Mouse (Mus musculus) midbrain, embryonic 16.5 days (tissue): ENCODE measurements around the gene Notum. TPM values are rescaled to one million over a fixed set of nuclear protein-coding genes. Genes with fewer than 3 reads are reported as not detected.

Source experiments
- ATAC-seq: fragments of 200-750 bp; cut with Nextera tagmentation; 2 replicates; pipeline ENCODE4 v1.8.0; 2017; ENCODE audit warnings: moderate TSS enrichment
- H3K27ac ChIP-seq: fragments of 300-500 bp; sonication (generic); 2 replicates; pipeline ENCODE4 v1.5.1; 2014; ENCODE audit warnings: mild to moderate bottlenecking, low read length, mixed read lengths
- H3K27me3 ChIP-seq: fragments of 300-500 bp; sonication (generic); 2 replicates; pipeline ENCODE4 v1.6.1; 2014; ENCODE audit warnings: low read depth, low read length, mixed read lengths; ENCODE audit not compliant: control insufficient read depth, insufficient read depth
- H3K36me3 ChIP-seq: fragments of 300-500 bp; sonication (generic); 2 replicates; pipeline ENCODE4 v1.6.1; 2014; ENCODE audit warnings: mild to moderate bottlenecking, low read length, moderate library complexity, mixed read lengths; ENCODE audit not compliant: control insufficient read depth, insufficient read depth
- H3K4me1 ChIP-seq: fragments of 300-500 bp; sonication (generic); 2 replicates; pipeline ENCODE4 v1.6.1; 2014; ENCODE audit warnings: mild to moderate bottlenecking, low read length, mixed read lengths; ENCODE audit not compliant: control insufficient read depth, insufficient read depth
- H3K4me2 ChIP-seq: fragments of 300-500 bp; sonication (generic); 2 replicates; pipeline ENCODE4 v1.6.1; 2014; ENCODE audit warnings: mild to moderate bottlenecking, low read length, mixed read lengths
- H3K4me3 ChIP-seq: fragments of 300-500 bp; sonication (generic); 2 replicates; pipeline ENCODE4 v1.5.1; 2014; ENCODE audit warnings: low read depth, mild to moderate bottlenecking, low read length, moderate library complexity, mixed read lengths
- H3K9ac ChIP-seq: fragments of 300-500 bp; sonication (generic); 2 replicates; pipeline ENCODE4 v1.6.1; 2014; ENCODE audit warnings: low read depth, low read length, mixed read lengths
- H3K9me3 ChIP-seq: fragments of 300-500 bp; sonication (generic); replicated peaks from 2 replicates; pipeline ENCODE4 v1.6.1; 2014; ENCODE audit warnings: mild to moderate bottlenecking, low read length, mixed read lengths; ENCODE audit not compliant: control insufficient read depth, poor library complexity, severe bottlenecking
- WGBS: fragments of 180-500 bp; shearing (Covaris S2); extraction: QIAGEN DNeasy Blood & Tissue Kit; methylation state at CpG from one replicate; pipeline ENCODE4 v1.1.7; 2014; 5-methylcytosine and 5-hydroxymethylcytosine counted together
- polyA plus RNA-seq: library from polyadenylated mRNA; unstranded; fragments of >200 nt; fragmentation: Nextera tagmentation; extraction: Ambion mirVana; gene quantifications from 2 replicates; pipeline ENCODE4 v1.2.1, GENCODE M21; 2015

The Notum gene
- polyA plus RNA-seq, 1 experiment from 2014 or later = 1.9 TPM

DNA sequence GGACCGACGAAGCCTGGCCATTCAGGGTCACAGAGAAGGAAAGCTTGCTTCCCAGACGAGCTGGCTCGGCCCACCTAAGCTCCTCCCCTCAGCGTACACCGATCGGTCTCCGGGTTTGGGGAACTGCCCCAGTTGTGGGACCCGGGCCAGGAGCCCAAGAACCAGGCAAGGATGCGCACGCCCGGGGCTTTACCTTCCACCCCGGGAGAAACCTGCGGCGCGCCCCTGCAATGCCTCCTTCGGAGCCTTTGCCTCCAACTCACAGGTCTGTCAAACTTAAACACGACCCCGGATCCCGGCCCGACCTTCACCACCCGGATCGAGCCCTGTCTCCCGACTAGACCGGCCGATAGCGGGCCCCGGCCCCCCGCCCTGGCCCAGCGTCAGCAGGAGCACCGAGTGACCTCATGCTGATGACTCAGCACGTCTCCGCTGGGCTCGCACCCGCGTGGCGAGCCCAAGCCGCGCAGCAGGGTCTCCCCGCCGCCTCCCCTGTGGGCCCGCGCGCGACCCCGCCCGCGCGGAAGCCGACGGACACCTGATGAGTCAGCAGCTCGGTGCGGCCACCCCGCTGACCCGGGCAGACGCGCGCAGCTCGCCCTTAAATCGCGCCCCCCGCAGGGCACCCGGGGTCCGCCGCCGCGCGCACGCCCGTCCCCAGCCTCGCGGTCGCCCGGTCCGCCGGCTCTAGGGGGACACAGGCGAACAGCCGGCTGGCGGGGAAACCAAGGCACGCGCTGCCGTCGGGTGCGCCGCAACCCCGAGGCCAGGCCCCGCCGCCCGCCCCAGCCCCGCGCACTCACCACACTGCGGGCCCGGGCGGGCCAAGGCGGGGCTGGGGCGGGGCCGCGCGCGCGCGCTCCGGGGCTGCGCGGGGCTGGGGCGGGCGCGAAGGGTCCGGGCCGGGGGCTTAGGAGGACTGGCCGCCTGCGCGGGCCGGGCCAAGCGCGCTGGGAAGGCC lies 28.1 kb downstream of the Notum start:
- H3K4me2 ChIP-seq = peak overlapping the region; percentile 93
- H3K9ac ChIP-seq = peak overlapping the region; percentile 89
- ATAC-seq = peak; percentile 80
- peaks cover 4% of the 10 kb centered on the region for H3K36me3 ChIP-seq
- WGBS = under 1% methylated on average over 107 of the region's 116 CpGs
- no peaks in the 10 kb centered on the region for H3K9me3 ChIP-seq
- peak overlapping the region; percentile 86 for H3K27ac ChIP-seq
- H3K27me3 ChIP-seq = no peaks in the 10 kb centered on the region
- H3K4me3 ChIP-seq = peak overlapping the region; percentile 93
- H3K4me1 ChIP-seq = peaks cover 29% of the 10 kb centered on the region

DNA sequence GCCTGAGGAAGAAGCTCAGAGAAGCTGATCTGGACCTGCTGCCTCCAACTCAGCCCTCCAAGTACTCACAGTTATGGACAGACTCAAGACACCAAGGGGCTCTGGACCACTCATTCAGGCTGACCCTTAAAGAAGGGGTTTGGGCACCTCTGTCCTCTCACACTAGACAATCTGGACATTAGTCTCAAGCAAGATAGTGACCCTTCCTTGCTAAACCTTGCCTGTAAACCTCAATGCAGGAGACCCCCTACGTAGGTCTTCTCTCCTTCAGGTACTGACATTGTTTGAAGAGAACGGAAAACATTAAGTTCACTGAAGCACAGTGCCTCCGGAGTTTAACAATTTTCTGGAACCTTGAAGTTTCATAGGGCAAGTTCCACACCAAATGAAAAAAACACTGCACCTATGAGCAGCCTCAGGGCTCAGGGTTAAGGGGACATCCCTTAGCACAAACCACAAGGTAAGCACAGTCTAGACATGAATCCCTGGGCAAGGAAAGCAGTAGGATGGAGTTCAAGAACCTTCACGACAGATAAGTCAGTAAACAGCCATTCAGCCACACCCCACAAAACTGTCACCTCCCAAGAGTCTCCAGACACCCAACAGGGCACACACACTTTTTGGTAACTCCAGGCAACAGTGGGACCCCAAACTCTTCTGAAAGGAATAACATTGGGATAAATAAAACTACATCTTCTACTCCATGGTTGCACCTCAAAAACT lies 29.1 kb downstream of the Notum start:
- Histone ChIP-seq H3K4me1 (peaks cover 29% of the 10 kb centered on the region), H3K27me3 (no peaks in the 10 kb centered on the region), H3K36me3 (peaks cover 6% of the 10 kb centered on the region), H3K4me3 (peak overlapping the region; percentile 93), H3K4me2 (peak overlapping the region; percentile 93), H3K9me3 (no peaks in the 10 kb centered on the region), H3K9ac (peak overlapping the region; percentile 89), H3K27ac (no peak overlapping the region)
- ATAC-seq = no peak
- WGBS = 67% methylated on average over 4 of the region's 4 CpGs

DNA sequence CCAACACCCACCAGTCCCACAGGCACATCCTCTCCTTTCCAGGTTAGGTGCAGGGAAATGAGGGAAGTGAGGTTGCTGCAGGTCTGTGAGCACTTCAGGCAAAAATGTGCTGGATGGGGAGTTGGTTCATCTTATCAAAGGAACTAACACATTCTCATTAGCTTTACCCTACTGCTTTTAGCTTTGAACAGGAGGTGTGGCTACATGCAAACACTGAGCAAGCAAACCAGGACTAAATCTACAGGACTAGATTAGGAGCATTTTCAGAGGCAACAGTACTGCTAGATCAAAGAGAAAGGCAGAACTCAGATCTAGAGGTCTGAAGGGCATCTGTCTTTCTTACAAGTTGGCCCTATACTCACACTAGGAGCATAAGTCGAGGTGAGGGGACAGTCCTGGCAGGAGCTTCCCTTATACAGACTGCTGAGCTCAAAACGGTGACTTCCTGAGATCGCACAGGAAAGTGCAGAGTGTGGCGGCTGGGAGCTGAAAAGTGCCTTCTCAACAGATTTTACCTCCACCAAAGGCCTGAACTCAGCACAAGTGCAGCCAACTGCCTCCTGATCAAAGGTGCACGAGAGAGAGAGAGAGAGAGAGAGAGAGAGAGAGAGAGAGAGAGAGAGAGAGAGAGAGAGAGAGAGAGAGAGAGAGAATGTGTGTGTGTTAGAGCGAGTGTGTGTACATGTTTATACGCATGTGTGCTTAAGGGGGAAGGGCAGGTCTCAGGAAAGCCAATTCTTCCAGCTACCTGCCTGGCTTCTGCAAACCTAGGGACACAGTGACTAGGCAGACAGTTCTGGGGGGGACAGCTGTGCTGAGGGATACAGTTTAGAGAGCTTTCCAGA lies 29.9 kb downstream of the Notum start:
- Histone ChIP-seq H3K27ac (no peak overlapping the region), H3K4me3 (no peak overlapping the region), H3K4me1 (peaks cover 29% of the 10 kb centered on the region)

DNA sequence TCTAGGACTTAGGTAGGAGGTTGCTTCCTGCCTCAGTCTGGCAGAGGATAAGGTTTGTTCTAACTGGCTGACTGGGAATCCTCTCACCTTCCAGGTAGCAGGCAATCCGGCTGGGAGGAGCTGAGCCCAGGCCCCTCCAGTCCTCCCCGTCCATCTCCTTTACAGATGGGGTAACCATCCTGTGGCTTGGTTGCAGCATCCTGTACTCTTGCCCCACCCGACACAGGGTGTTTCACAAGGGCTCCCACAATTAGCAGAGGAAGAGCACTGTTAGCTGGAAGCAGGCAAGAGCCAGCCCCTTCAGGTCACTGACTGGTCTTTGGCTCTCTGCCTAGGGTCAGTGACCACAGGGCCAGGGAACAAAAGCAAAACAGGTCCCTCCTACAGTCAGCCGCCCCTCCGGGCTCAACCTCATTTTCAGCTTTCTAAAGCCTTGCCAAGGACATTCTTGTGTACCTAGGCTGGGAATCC lies 30.5 kb downstream of the Notum start:
- peaks cover 31% of the 10 kb centered on the region for H3K4me1 ChIP-seq
- H3K4me2 ChIP-seq = no peak overlapping the region
- H3K27ac ChIP-seq = no peak overlapping the region
- ATAC-seq = no peak
- H3K9ac ChIP-seq = no peak overlapping the region
- peaks cover 6% of the 10 kb centered on the region for H3K36me3 ChIP-seq
- H3K4me3 ChIP-seq = no peak overlapping the region
- 38% methylated on average over 5 of the region's 5 CpGs for WGBS
- H3K9me3 ChIP-seq = no peaks in the 10 kb centered on the region
- H3K27me3 ChIP-seq = no peaks in the 10 kb centered on the region

More for the DNA sequence above, 29.9 kb downstream of the Notum start:
- peaks cover 6% of the 10 kb centered on the region for H3K36me3 ChIP-seq
- no peaks in the 10 kb centered on the region for H3K9me3 ChIP-seq
- 40% methylated on average over 7 of the region's 7 CpGs for WGBS
- ATAC-seq = no peak
- 0 out of 2 replicates have a peak overlapping the region, but pooled peaks have one; percentile 30 for H3K9ac ChIP-seq
- no peaks in the 10 kb centered on the region for H3K27me3 ChIP-seq
- peak overlapping the region; percentile 93; the same call in 1 of the 2 replicates for H3K4me2 ChIP-seq

DNA sequence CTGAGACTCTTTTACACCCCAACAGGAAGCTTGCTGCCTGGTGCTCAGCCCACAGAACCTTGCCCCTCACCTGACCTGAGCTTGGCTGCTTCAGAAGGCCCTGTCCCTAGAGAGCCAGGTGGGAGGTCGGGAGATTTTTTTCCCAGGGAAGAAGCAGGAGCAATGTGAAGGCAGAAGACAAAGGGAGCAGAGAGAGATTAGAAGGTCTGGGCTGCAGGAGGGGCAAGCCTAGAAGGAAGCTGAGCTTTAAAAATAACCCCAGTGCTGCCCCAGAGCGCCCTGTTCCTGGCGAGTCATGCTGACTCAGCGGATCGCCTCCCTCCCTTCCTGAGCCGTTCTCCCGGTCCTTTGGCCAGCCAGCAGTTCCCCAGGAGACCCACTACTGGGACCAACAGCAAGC lies 31.1 kb downstream of the Notum start:
- WGBS = 30% methylated on average over 7 of the region's 7 CpGs
- Histone ChIP-seq H3K36me3 (peaks cover 6% of the 10 kb centered on the region), H3K4me1 (peaks cover 35% of the 10 kb centered on the region), H3K4me2 (no peak overlapping the region), H3K9me3 (no peaks in the 10 kb centered on the region), H3K27ac (no peak overlapping the region), H3K4me3 (no peak overlapping the region), H3K9ac (no peak overlapping the region), H3K27me3 (no peaks in the 10 kb centered on the region)
- ATAC-seq = no peak

DNA sequence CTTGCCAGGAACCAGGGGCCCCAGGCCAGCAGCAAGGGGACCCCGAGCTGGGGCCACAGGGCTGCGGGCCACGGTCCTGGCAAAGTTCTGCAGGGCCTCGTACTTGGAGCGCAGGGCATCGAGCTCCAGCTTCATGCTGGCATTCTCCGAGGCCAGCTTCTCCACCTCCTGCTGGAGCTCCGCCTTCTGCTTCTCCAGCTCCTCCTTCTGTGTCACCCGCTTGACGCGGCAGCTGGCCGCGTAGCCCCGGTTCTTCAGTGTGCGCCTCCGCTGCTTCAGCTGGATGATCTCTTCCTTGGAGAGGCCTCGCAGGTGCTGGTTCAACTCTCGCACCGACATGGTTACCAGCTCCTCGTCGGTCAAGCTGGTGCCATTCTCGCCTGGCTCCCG lies 31.6 kb downstream of the Notum start:
- H3K4me2 ChIP-seq = no peak overlapping the region
- WGBS = 71% methylated on average over 23 of the region's 23 CpGs
- no peaks in the 10 kb centered on the region for H3K27me3 ChIP-seq
- no peak overlapping the region for H3K27ac ChIP-seq
- peaks cover 35% of the 10 kb centered on the region for H3K4me1 ChIP-seq
- H3K36me3 ChIP-seq = peaks cover 6% of the 10 kb centered on the region
- no peak for ATAC-seq
- no peaks in the 10 kb centered on the region for H3K9me3 ChIP-seq
- no peak overlapping the region for H3K9ac ChIP-seq
- H3K4me3 ChIP-seq = no peak overlapping the region

DNA sequence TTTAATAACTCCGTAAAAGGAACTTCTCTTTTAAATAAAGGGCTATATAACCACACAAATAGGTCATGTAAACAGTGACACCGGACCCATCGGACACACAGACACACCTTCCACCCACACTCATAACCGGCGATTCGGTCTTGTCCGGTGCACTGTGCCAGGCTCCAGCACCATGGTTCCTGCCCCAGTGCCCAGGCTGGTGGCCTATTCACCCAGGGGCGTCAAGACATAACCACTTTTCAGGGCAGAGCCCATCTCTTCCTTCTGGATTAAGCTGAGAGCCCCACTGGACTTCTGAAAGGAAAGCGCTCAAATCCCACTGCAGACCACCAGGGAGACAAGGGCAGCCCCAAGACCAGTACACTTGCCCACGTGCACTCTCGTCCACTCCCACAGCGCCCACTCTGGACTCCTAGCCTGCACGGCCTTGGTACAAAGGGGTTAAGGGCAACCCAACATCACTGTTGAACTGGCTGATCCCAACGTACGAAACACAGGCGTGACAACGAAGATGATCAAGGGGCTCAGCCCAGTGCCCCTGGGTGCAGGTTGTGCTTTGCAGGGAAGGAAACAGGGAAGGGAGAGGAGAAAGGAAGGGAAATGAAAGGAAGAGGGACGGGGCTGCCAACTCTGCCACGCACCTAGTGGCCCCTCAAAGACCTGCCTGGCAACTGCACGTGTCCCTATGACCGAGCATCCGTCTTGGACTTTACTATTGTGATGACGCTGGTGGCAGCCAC lies 32.2 kb downstream of the Notum start:
- H3K27ac ChIP-seq = no peak overlapping the region
- no peaks in the 10 kb centered on the region for H3K27me3 ChIP-seq
- H3K4me2 ChIP-seq = no peak overlapping the region
- no peak overlapping the region for H3K4me3 ChIP-seq
- no peaks in the 10 kb centered on the region for H3K9me3 ChIP-seq
- 94% methylated on average over 23 of the region's 23 CpGs for WGBS
- peaks cover 6% of the 10 kb centered on the region for H3K36me3 ChIP-seq
- no peak for ATAC-seq
- peaks cover 41% of the 10 kb centered on the region for H3K4me1 ChIP-seq
- no peak overlapping the region for H3K9ac ChIP-seq
